In genomic region chr2:37734979-37735806, GRCm38 (mm10) we compare ENCODE assay signal across 8 mouse cellular contexts. TPM values are rescaled to one million over a fixed set of nuclear protein-coding genes. Genes with fewer than 3 reads are reported as not detected.
DNase-seq lines count a peak whose midpoint lies in the region; ATAC-seq lines count a peak whose summit lies in the region.

No protein-coding gene starts in this region.

- intact Hi-C loops in heart, postnatal 25 days (cut with DNase I): no loop called here

- H3K9ac ChIP-seq in heart, embryonic 12.5 days: peak overlapping the region; percentile 42
- H3K9ac ChIP-seq in forebrain, embryonic 15.5 days (replicated peaks): no peak overlapping the region
- peak overlapping the region; percentile 22; the same call in 1 of the 2 replicates for H3K9ac ChIP-seq in liver, embryonic 11.5 days (ENCODE audit: low read depth, low read length)

- H3K9me3 ChIP-seq in heart, embryonic 12.5 days (replicated peaks): no peaks in the 10 kb centered on the region
- H3K9me3 ChIP-seq in forebrain, embryonic 15.5 days: no peaks in the 10 kb centered on the region
- no peaks in the 10 kb centered on the region for H3K9me3 ChIP-seq in liver, embryonic 11.5 days (ENCODE audit: control insufficient read depth, low read length)

- H3K36me3 ChIP-seq in heart, embryonic 12.5 days: no peaks in the 10 kb centered on the region
- no peaks in the 10 kb centered on the region for H3K36me3 ChIP-seq in forebrain, embryonic 15.5 days
- H3K36me3 ChIP-seq in liver, embryonic 11.5 days (ENCODE audit: control insufficient read depth, insufficient read depth, low read length): no peaks in the 10 kb centered on the region

- H3K27ac ChIP-seq in heart, embryonic 12.5 days (ENCODE audit: poor library complexity, severe bottlenecking): no peak overlapping the region
- peak overlapping the region; percentile 54; the same call in 1 of the 2 replicates for H3K27ac ChIP-seq in forebrain, embryonic 15.5 days (replicated peaks)
- no peak overlapping the region for H3K27ac ChIP-seq in liver, embryonic 11.5 days (ENCODE audit: low read depth, low read length)

- H3K4me1 ChIP-seq in heart, embryonic 12.5 days (replicated peaks): peaks cover 11% of the 10 kb centered on the region
- peaks cover 11% of the 10 kb centered on the region for H3K4me1 ChIP-seq in forebrain, embryonic 15.5 days
- peaks cover 11% of the 10 kb centered on the region for H3K4me1 ChIP-seq in liver, embryonic 11.5 days (replicated peaks; ENCODE audit: control insufficient read depth, insufficient read depth, low read length)

- DNase-seq in heart, postnatal 25 days (ENCODE audit: low spot score): no peak
- DNase-seq in R1 (ENCODE audit: low read depth, low spot score) (peak; percentile 41), adipocyte (ENCODE audit: low spot score) (no peak)
- DNase-seq in liver, embryonic 11.5 days (ENCODE audit: low spot score): peak; percentile 39
- peak; percentile 27 for DNase-seq in neural tube, embryonic 10.5 days (ENCODE audit: extremely low spot score, low spot score)
- DNase-seq in kidney, adult 9 months: no peak

- H3K27me3 ChIP-seq in heart, embryonic 12.5 days (replicated peaks): no peaks in the 10 kb centered on the region
- H3K27me3 ChIP-seq in forebrain, embryonic 15.5 days: no peaks in the 10 kb centered on the region
- H3K27me3 ChIP-seq in liver, embryonic 11.5 days (replicated peaks; ENCODE audit: control insufficient read depth, insufficient read depth, low read length): no peaks in the 10 kb centered on the region

- 8% methylated on average over 16 of the region's 17 CpGs for WGBS in heart, embryonic 12.5 days
- WGBS in forebrain, embryonic 15.5 days: 15% methylated on average over 17 of the region's 17 CpGs
- WGBS in liver, embryonic 11.5 days: 10% methylated on average over 17 of the region's 17 CpGs

- ATAC-seq in heart, embryonic 12.5 days (ENCODE audit: insufficient number of reproducible peaks, low FRiP score): 0 out of 2 replicates have a peak, but pooled peaks have one; percentile 42
- no peak; the same call in 1 of the 2 replicates for ATAC-seq in forebrain, embryonic 15.5 days (replicated peaks)
- ATAC-seq in liver, embryonic 11.5 days (replicated peaks; ENCODE audit: low FRiP score): peak; percentile 49; the same call in 1 of the 2 replicates

- H3K4me3 ChIP-seq in heart, embryonic 12.5 days: peak overlapping the region; percentile 29
- no peak overlapping the region for H3K4me3 ChIP-seq in forebrain, embryonic 15.5 days
- 0 out of 2 replicates have a peak overlapping the region, but pooled peaks have one; percentile 8 for H3K4me3 ChIP-seq in liver, embryonic 11.5 days (ENCODE audit: low read depth, low read length)

- peak overlapping the region; percentile 65 for H3K4me2 ChIP-seq in heart, embryonic 12.5 days
- H3K4me2 ChIP-seq in forebrain, embryonic 15.5 days (replicated peaks): peak overlapping the region; percentile 29
- peak overlapping the region; percentile 50 for H3K4me2 ChIP-seq in liver, embryonic 11.5 days

RNA-seq across cellular contexts. Expression of gene Strbp, which starts 31.5 kb away (rescaled TPM):
- 32.3 and 34.6 TPM in 2 replicates for polyA plus RNA-seq in heart, embryonic 12.5 days (2016; fragmentation: Nextera tagmentation; extraction: Ambion mirVana)
- 10 to 100 TPM; 19.1 to 20.0 TPM for total RNA-seq in heart, postnatal 25 days (2021)
- polyA plus RNA-seq in forebrain, embryonic 15.5 days (2015; fragmentation: Nextera tagmentation; extraction: Ambion mirVana): 109 and 110 TPM in 2 replicates
- 37.2 and 38.8 TPM in 2 replicates for polyA plus RNA-seq in liver, embryonic 11.5 days (2014; fragmentation: Nextera tagmentation; extraction: Ambion mirVana)

RNA-seq across cellular contexts. Expression of gene Crb2, which starts 40.9 kb away (rescaled TPM):
- 7.6 and 9.1 TPM in 2 replicates for polyA plus RNA-seq in heart, embryonic 12.5 days (2016; fragmentation: Nextera tagmentation; extraction: Ambion mirVana)
- 1 to 10 TPM in 1 of 2 experiments, under 1 TPM in 1; 0.78 to 1.0 TPM for total RNA-seq in heart, postnatal 25 days (2021)
- polyA plus RNA-seq in forebrain, embryonic 15.5 days (2015; fragmentation: Nextera tagmentation; extraction: Ambion mirVana): 7.1 and 8.4 TPM in 2 replicates
- polyA plus RNA-seq in liver, embryonic 11.5 days (2014; fragmentation: Nextera tagmentation; extraction: Ambion mirVana): 4.8 and 5.0 TPM in 2 replicates

Comparison
In these comparisons a context has a peak if more than half of its experiments do, and no peak if none do; other contexts are left out.
1. DNase-seq: peak in R1 (single experiment), liver, embryonic 11.5 days (single experiment) and neural tube, embryonic 10.5 days (single experiment); none in heart, postnatal 25 days (single experiment), adipocyte (single experiment) and kidney, adult 9 months (single experiment).
2. Peak in every context shown above with its lines, with median percentiles within 50 percentile points of each other: H3K4me2 ChIP-seq.